Mouse (Mus musculus) liver, adult 2 months (tissue): ENCODE results near the gene Myadm.

ENCODE experiments used
- CTCF ChIP-seq: fragments of 200-500 bp; IDR thresholded peaks from 2 replicates; pipeline ENCODE4 v1.5.1; 2011; ENCODE audit warnings: low read depth, low read length, control low read depth
- POLR2A ChIP-seq: fragments of 200-500 bp; IDR thresholded peaks from 2 replicates; pipeline ENCODE4 v1.6.1; 2011; ENCODE audit warnings: low read length, control low read depth; ENCODE audit not compliant: insufficient read depth; ENCODE audit errors: extremely low read depth

- TF ChIP-seq CTCF = no peak
- no peak for TF ChIP-seq POLR2A
Measured at GRCm38 (mm10) chr7:3260701-3261100, 28.2 kb upstream of the Myadm start.
